Mouse (Mus musculus) CD4-positive naive resting alpha-beta T cell, adult 76 days (primary cell): Measurements from ENCODE around the gene Fgd4. TPM values are rescaled to one million over a fixed set of nuclear protein-coding genes. Genes with fewer than 3 reads are reported as not detected.

Experiments used
- total RNA-seq: library from RNA; stranded (reverse); gene quantifications from one replicate; pipeline ENCODE4 v1.2.4, GENCODE M21; 2023

Gene Fgd4
- 0.91 TPM for total RNA-seq

GRCm38 (mm10) chr16:16600461-16600860 is at the start of gene Fgd4:
Gene Fgd4 (minus strand): TSS chr16:16600549.

Other genes starting within 250 kb of the Fgd4 start
- 61.9 TPM for gene Dnm1l, start 241.6 kb downstream of the Fgd4 start, total RNA-seq
- gene Olfr19, start 75.9 kb upstream of the Fgd4 start, total RNA-seq: not detected
- 5.3 TPM for gene Spag6l, start 228.9 kb upstream of the Fgd4 start, total RNA-seq